Mouse (Mus musculus): ENCODE measurements around the gene Pou2f2. TPM values are rescaled to one million over a fixed set of nuclear protein-coding genes. Genes with fewer than 3 reads are reported as not detected.
"Not testable (repeated sequence)": the region's sequence is repeated elsewhere in the genome, so short reads cannot be mapped to it uniquely, and the experiment has no call there.

Pou2f2 gene
- polyA plus RNA-seq, 1 experiment from 2014 or later, result 0.09 TPM

- in situ Hi-C loops (cut with MboI; ENCODE audit: low pct_unique_long_range_greater_than_20kb), result no loop called here
- H3K27me3 ChIP-seq, result no peaks in the 10 kb centered on the region
- CTCF ChIA-PET, result no interaction called here
- no peak for ATAC-seq
- DNase-seq (ENCODE audit: low read depth, low spot score), result no peak
- TF ChIP-seq CTCF (IDR thresholded peaks at IDR 0.05), result no peak
- POLR2A ChIA-PET, result no interaction called here
Observed at GRCm38 (mm10) chr7:25063346-25063745, 116.2 kb downstream of the Pou2f2 start.

GRCm38 (mm10) chr7:25058836-25059235 is 120.7 kb downstream of the Pou2f2 start:
- ATAC-seq (no peak), DNase-seq (ENCODE audit: low read depth, low spot score) (no peak)
- in situ Hi-C loops (cut with MboI; ENCODE audit: low pct_unique_long_range_greater_than_20kb), result no loop called here
- POLR2A ChIA-PET, result interaction anchor here (1.4 kb wide), 1 partner anchor 9 kb away, joined by 4 read pairs; no protein-coding TSS in a partner anchor
- CTCF ChIA-PET, result no interaction called here
- H3K27me3 ChIP-seq, result no peaks in the 10 kb centered on the region
- TF ChIP-seq CTCF (IDR thresholded peaks at IDR 0.05), result no peak

- ChIA-PET POLR2A (no interaction called here), CTCF (no interaction called here)
- DNase-seq (ENCODE audit: low read depth, low spot score) (no peak), ATAC-seq (no peak)
- in situ Hi-C loops (cut with MboI; ENCODE audit: low pct_unique_long_range_greater_than_20kb), result no loop called here
- H3K27me3 ChIP-seq, result no peaks in the 10 kb centered on the region
- TF ChIP-seq CTCF (IDR thresholded peaks at IDR 0.05), result no peak
Observed at GRCm38 (mm10) chr7:25058394-25058793, 121.1 kb downstream of the Pou2f2 start.

GRCm38 (mm10) chr7:25057888-25058287 is 121.6 kb downstream of the Pou2f2 start:
- DNase-seq (ENCODE audit: low read depth, low spot score) (no peak), ATAC-seq (no peak)
- no peaks in the 10 kb centered on the region for H3K27me3 ChIP-seq
- in situ Hi-C loops (cut with MboI; ENCODE audit: low pct_unique_long_range_greater_than_20kb), result no loop called here
- POLR2A ChIA-PET, result no interaction called here
- no peak for TF ChIP-seq CTCF (IDR thresholded peaks at IDR 0.05)
- CTCF ChIA-PET, result no interaction called here

- in situ Hi-C loops (cut with MboI; ENCODE audit: low pct_unique_long_range_greater_than_20kb), result no loop called here
- DNase-seq (ENCODE audit: low read depth, low spot score), result no peak
- no peaks in the 10 kb centered on the region for H3K27me3 ChIP-seq
- CTCF ChIA-PET, result no interaction called here
- no peak for ATAC-seq
- TF ChIP-seq CTCF (IDR thresholded peaks at IDR 0.05), result no peak
- POLR2A ChIA-PET, result no interaction called here
Observed at GRCm38 (mm10) chr7:25056951-25057350, 122.6 kb downstream of the Pou2f2 start.

- in situ Hi-C loops (cut with MboI; ENCODE audit: low pct_unique_long_range_greater_than_20kb), result no loop called here
- ATAC-seq, result no peak
- no peak for TF ChIP-seq CTCF (IDR thresholded peaks at IDR 0.05)
- ChIA-PET POLR2A (no interaction called here), CTCF (interaction anchor here (1.5 to 1.6 kb wide), 2 partner anchors 21 to 174 kb away, joined by 3 to 4 read pairs; no protein-coding TSS in a partner anchor)
- DNase-seq (ENCODE audit: low read depth, low spot score), result no peak
- no peaks in the 10 kb centered on the region for H3K27me3 ChIP-seq
Observed at GRCm38 (mm10) chr7:25052587-25052986, 126.9 kb downstream of the Pou2f2 start.

GRCm38 (mm10) chr7:25049295-25049930 is 130.1 kb downstream of the Pou2f2 start:
- DNase-seq (ENCODE audit: low read depth, low spot score) (no peak), ATAC-seq (no peak)
- ChIA-PET POLR2A (no interaction called here), CTCF (interaction anchor here (1.6 kb wide), 1 partner anchor 10 kb away, joined by 3 read pairs; no protein-coding TSS in a partner anchor)
- in situ Hi-C loops (cut with MboI; ENCODE audit: low pct_unique_long_range_greater_than_20kb), result no loop called here
- TF ChIP-seq CTCF (IDR thresholded peaks at IDR 0.05), result no peak
- H3K27me3 ChIP-seq, result no peaks in the 10 kb centered on the region

GRCm38 (mm10) chr7:25047363-25047762 is 132.2 kb downstream of the Pou2f2 start:
- no peak for DNase-seq (ENCODE audit: low read depth, low spot score)
- no peak for ATAC-seq
- ChIA-PET POLR2A (interaction anchor here (0.7 to 1.2 kb wide), 2 partner anchors 8 to 9 kb away, joined by 3 to 4 read pairs; no protein-coding TSS in a partner anchor), CTCF (interaction anchor here (0.8 to 1.6 kb wide), 3 partner anchors 8 to 14 kb away, joined by 3 to 7 read pairs (median 5); no protein-coding TSS in a partner anchor)
- TF ChIP-seq CTCF (IDR thresholded peaks at IDR 0.05), result no peak
- in situ Hi-C loops (cut with MboI; ENCODE audit: low pct_unique_long_range_greater_than_20kb), result no loop called here
- no peaks in the 10 kb centered on the region for H3K27me3 ChIP-seq

GRCm38 (mm10) chr7:25044599-25044998 is 134.9 kb downstream of the Pou2f2 start:
- not testable (repeated sequence) for H3K27me3 ChIP-seq, ATAC-seq

GRCm38 (mm10) chr7:25041921-25042320 is 137.6 kb downstream of the Pou2f2 start:
- POLR2A ChIA-PET, result no interaction called here
- H3K27me3 ChIP-seq, result no peaks in the 10 kb centered on the region
- in situ Hi-C loops (cut with MboI; ENCODE audit: low pct_unique_long_range_greater_than_20kb), result no loop called here
- CTCF ChIA-PET, result interaction anchor here (1.2 kb wide), 1 partner anchor 11 kb away, joined by 3 read pairs; no protein-coding TSS in a partner anchor
- DNase-seq (ENCODE audit: low read depth, low spot score) (no peak), ATAC-seq (no peak)
- no peak for TF ChIP-seq CTCF (IDR thresholded peaks at IDR 0.05)

More at GRCm38 (mm10) chr7:25044599-25044998, 134.9 kb downstream of the Pou2f2 start:
- DNase-seq (ENCODE audit: low read depth, low spot score); CTCF ChIA-PET; POLR2A ChIA-PET; in situ Hi-C loops (cut with MboI; ENCODE audit: low pct_unique_long_range_greater_than_20kb): not testable (repeated sequence)

Other genes with a start within 250 kb of the Pou2f2 start
- not detected for gene Gm4881, start 235.2 kb downstream of the Pou2f2 start, polyA plus RNA-seq (2021)
- gene Rabac1, start 207.0 kb downstream of the Pou2f2 start, polyA plus RNA-seq (2021), result 211 TPM
- 0.05 TPM for gene Atp1a3, start 173.8 kb downstream of the Pou2f2 start, polyA plus RNA-seq (2021)
- 49.5 TPM for gene Grik5, start 107.4 kb downstream of the Pou2f2 start, polyA plus RNA-seq (2021)
- 30.0 TPM for gene Zfp574, start 107.2 kb downstream of the Pou2f2 start, polyA plus RNA-seq (2021)
- 18.1 TPM for gene Dedd2, start 40.9 kb upstream of the Pou2f2 start, polyA plus RNA-seq (2021)
- gene Zfp526, start 41.7 kb upstream of the Pou2f2 start, polyA plus RNA-seq (2021), result 7.6 TPM
- gene Gsk3a, start 58.1 kb upstream of the Pou2f2 start, polyA plus RNA-seq (2021), result 93.7 TPM
- 45.9 TPM for gene Erf, start 71.0 kb upstream of the Pou2f2 start, polyA plus RNA-seq (2021)
- 138 TPM for gene Cic, start 88.0 kb upstream of the Pou2f2 start, polyA plus RNA-seq (2021)
- gene Pafah1b3, start 118.3 kb upstream of the Pou2f2 start, polyA plus RNA-seq (2021), result 157 TPM
- gene Prr19, start 121.7 kb upstream of the Pou2f2 start, polyA plus RNA-seq (2021), result 0.18 TPM
- gene Tmem145, start 126.4 kb upstream of the Pou2f2 start, polyA plus RNA-seq (2021), result 1.7 TPM
- 105 TPM for gene Megf8, start 137.4 kb upstream of the Pou2f2 start, polyA plus RNA-seq (2021)
- gene Cnfn, start 190.0 kb upstream of the Pou2f2 start, polyA plus RNA-seq (2021), result not detected
- gene Lipe, start 219.0 kb upstream of the Pou2f2 start, polyA plus RNA-seq (2021), result 13.2 TPM
- 0.10 TPM for gene Cxcl17, start 233.2 kb upstream of the Pou2f2 start, polyA plus RNA-seq (2021)